Mouse (Mus musculus) heart, adult 2 months (tissue): ENCODE data around the gene Phldb1.
A peak's percentile ranks its signal among the peaks of the same experiment; 100 is the strongest.

Experiments
- CTCF ChIP-seq: fragments of 200-600 bp; IDR thresholded peaks from 2 replicates; pipeline ENCODE4 v1.8.1; 2022; ENCODE audit warnings: antibody characterized with exemption, mild to moderate bottlenecking, moderate library complexity
- EP300 ChIP-seq: fragments of 200-500 bp; IDR thresholded peaks from 2 replicates; pipeline ENCODE4 v1.6.1; 2011; ENCODE audit warnings: low read depth, low read length, control low read depth; ENCODE audit not compliant: insufficient read depth

DNA sequence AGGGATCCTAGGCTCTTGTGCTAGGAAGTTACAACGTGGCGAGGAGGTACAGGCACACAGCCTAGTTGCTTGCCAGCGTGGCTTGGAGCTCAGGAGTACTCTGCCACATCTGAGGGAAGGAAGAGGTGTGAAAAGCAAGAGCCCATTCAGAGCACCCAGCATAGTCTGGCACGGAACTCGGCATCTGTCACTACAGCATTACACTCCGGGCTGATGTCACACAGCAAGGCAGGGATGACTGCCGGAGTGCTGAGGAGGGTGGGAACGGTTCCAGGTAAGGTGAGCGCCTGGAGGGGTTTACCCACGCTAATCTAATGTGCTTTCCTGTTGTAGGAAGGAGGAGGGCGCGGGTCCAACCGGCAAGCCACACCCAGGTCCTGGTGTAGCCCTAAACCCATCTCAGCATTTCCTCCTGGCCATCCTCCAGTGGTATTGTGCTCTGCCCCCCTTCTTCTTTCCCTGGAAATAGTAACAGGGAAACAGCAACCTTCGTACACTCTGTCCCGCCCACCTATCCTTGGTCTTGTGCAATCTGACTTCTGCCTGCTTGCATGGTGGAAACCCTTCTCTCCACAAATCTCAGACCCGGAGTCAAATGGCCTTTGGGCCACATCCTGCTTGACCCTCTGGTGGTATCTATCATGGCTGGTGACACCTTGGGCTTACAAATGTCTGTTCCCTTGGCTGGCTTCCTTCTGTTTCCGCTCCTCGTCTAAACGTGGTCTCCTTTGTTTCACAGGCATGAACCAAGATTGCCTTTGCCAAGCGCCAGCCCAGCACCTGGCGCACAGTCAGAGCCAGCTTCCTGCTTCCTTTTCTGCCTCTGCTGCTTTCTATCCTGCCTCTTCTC is 43.1 kb downstream of the Phldb1 start:
- TF ChIP-seq CTCF (no peak), EP300 (0 out of 2 replicates have a peak, but pooled peaks have one; percentile 54)
